9 mouse cellular contexts compared by ENCODE assay signal in genomic region chr5:96998566-96998907, GRCm38 (mm10). TPM values are rescaled to one million over a fixed set of nuclear protein-coding genes. Genes with fewer than 3 reads are reported as not detected.
A peak's percentile ranks its signal among the peaks of the same experiment; 100 is the strongest.
DNase-seq lines count a peak whose midpoint lies in the region; ATAC-seq lines count a peak whose summit lies in the region.
"Had no signal": no experiment of that assay in that cellular context is flagged by ENCODE, and none has a peak within 500 bp of the region (broad histone marks: within the 10 kb centered on the region; RNA-seq: fewer than 3 reads in every experiment).

No protein-coding gene starts in this region.

- H3K9me3 ChIP-seq in heart, embryonic 16.5 days (replicated peaks; ENCODE audit: control insufficient read depth, low read length) = no peaks in the 10 kb centered on the region
- H3K9me3 ChIP-seq in hindbrain, embryonic 12.5 days (replicated peaks) = no peaks in the 10 kb centered on the region
- H3K9me3 ChIP-seq in midbrain, embryonic 13.5 days = no peaks in the 10 kb centered on the region

- WGBS in heart, embryonic 16.5 days = 10% methylated on average over 6 of the region's 6 CpGs
- WGBS in hindbrain, embryonic 12.5 days = 13% methylated on average over 6 of the region's 6 CpGs
- 13% methylated on average over 6 of the region's 6 CpGs for WGBS in midbrain, embryonic 13.5 days

- peak overlapping the region; percentile 92 for H3K4me3 ChIP-seq in heart, embryonic 16.5 days (ENCODE audit: low read length)
- H3K4me3 ChIP-seq in hindbrain, embryonic 12.5 days = peak overlapping the region; percentile 79
- peak overlapping the region; percentile 82 for H3K4me3 ChIP-seq in midbrain, embryonic 13.5 days (replicated peaks)

- peaks cover 15% of the 10 kb centered on the region for H3K4me1 ChIP-seq in heart, embryonic 16.5 days (ENCODE audit: control insufficient read depth, insufficient read depth, low read length)
- H3K4me1 ChIP-seq in hindbrain, embryonic 12.5 days = peaks cover 24% of the 10 kb centered on the region
- peaks cover 28% of the 10 kb centered on the region for H3K4me1 ChIP-seq in midbrain, embryonic 13.5 days (replicated peaks)

- H3K4me2 ChIP-seq in heart, embryonic 16.5 days (ENCODE audit: low read depth, low read length) = peak overlapping the region; percentile 77
- peak overlapping the region; percentile 79 for H3K4me2 ChIP-seq in hindbrain, embryonic 12.5 days (replicated peaks)
- H3K4me2 ChIP-seq in midbrain, embryonic 13.5 days (replicated peaks) = peak overlapping the region; percentile 90

- intact Hi-C loops in heart, postnatal 14 days (cut with DNase I) = loop anchor here (5.0 kb wide), 5 partner anchors 54 to 206 kb away; partner anchors contain the start of gene Anxa3

- H3K36me3 ChIP-seq in heart, embryonic 16.5 days (ENCODE audit: control insufficient read depth, insufficient read depth) = no peaks in the 10 kb centered on the region
- H3K36me3 ChIP-seq in hindbrain, embryonic 12.5 days = no peaks in the 10 kb centered on the region
- H3K36me3 ChIP-seq in midbrain, embryonic 13.5 days = no peaks in the 10 kb centered on the region

- H3K27me3 ChIP-seq in heart, embryonic 16.5 days (ENCODE audit: control insufficient read depth, insufficient read depth, low read length) = no peaks in the 10 kb centered on the region
- no peaks in the 10 kb centered on the region for H3K27me3 ChIP-seq in hindbrain, embryonic 12.5 days
- H3K27me3 ChIP-seq in midbrain, embryonic 13.5 days = peaks cover 2% of the 10 kb centered on the region; the same call in 1 of the 2 replicates

- no peak for DNase-seq in heart, postnatal 14 days
- DNase-seq in Muller cell, postnatal 12 days (ENCODE audit: inconsistent ontology term) = peak; percentile 20
- DNase-seq in embryo, embryonic 10 days (ENCODE audit: low spot score) = no peak
- no peak for DNase-seq in embryo, embryonic 9.5 days (ENCODE audit: extremely low spot score)
- no peak for DNase-seq in ovary, postnatal 14 days (ENCODE audit: low spot score)
- DNase-seq: right cerebral cortex, postnatal 4 days had no signal

- no peak for ATAC-seq in heart, embryonic 16.5 days (replicated peaks; ENCODE audit: extremely low read depth, insufficient read depth, low FRiP score)
- ATAC-seq in hindbrain, embryonic 12.5 days (ENCODE audit: low FRiP score) = no peak
- no peak for ATAC-seq in midbrain, embryonic 13.5 days

- H3K9ac ChIP-seq in heart, embryonic 16.5 days (ENCODE audit: low read length) = peak overlapping the region; percentile 94
- H3K9ac ChIP-seq in hindbrain, embryonic 12.5 days = peak overlapping the region; percentile 89
- peak overlapping the region; percentile 87 for H3K9ac ChIP-seq in midbrain, embryonic 13.5 days (replicated peaks)

- H3K27ac ChIP-seq in heart, embryonic 16.5 days (ENCODE audit: low read length) = no peak overlapping the region
- H3K27ac ChIP-seq in hindbrain, embryonic 12.5 days = peak overlapping the region; percentile 95; the same call in 1 of the 2 replicates
- H3K27ac ChIP-seq in midbrain, embryonic 13.5 days = no peak overlapping the region

RNA-seq across cellular contexts. Expression of gene Bmp2k, which starts 1.0 kb away (rescaled TPM):
- polyA plus RNA-seq in heart, embryonic 16.5 days (2015; fragmentation: Nextera tagmentation; extraction: Ambion mirVana) = 6.6 and 7.4 TPM in 2 replicates
- total RNA-seq in heart, postnatal 14 days (2021) = 10 to 100 TPM; 11.5 to 12.1 TPM
- 12.8 and 15.2 TPM in 2 replicates for polyA plus RNA-seq in hindbrain, embryonic 12.5 days (2016; fragmentation: Nextera tagmentation; extraction: Ambion mirVana)
- polyA plus RNA-seq in midbrain, embryonic 13.5 days (2015; fragmentation: Nextera tagmentation; extraction: Ambion mirVana) = 8.3 and 9.3 TPM in 2 replicates
